Mouse (Mus musculus) limb, embryonic 14.5 days (tissue): ENCODE measurements around the gene Tecrl. TPM values are rescaled to one million over a fixed set of nuclear protein-coding genes. Genes with fewer than 3 reads are reported as not detected.

ENCODE experiments used
- ATAC-seq: fragments of 200-750 bp; cut with Nextera tagmentation; 2 replicates; pipeline ENCODE4 v1.8.0; 2017; ENCODE audit warnings: low read depth, moderate number of reproducible peaks, moderate TSS enrichment; ENCODE audit not compliant: low FRiP score
- DNase-seq: peaks from one replicate; pipeline ENCODE4 v3.0.0-alpha.2; 2015; ENCODE audit warnings: low spot score
- H3K27ac ChIP-seq: fragments of 300-500 bp; sonication (generic); replicated peaks from 2 replicates; pipeline ENCODE4 v1.5.1; 2014; ENCODE audit warnings: low read depth, mild to moderate bottlenecking, low read length, moderate library complexity, mixed read lengths
- H3K27me3 ChIP-seq: fragments of 300-500 bp; sonication (generic); 2 replicates; pipeline ENCODE4 v1.6.1; 2014; ENCODE audit warnings: low read length, mixed read lengths; ENCODE audit not compliant: control insufficient read depth, insufficient read depth
- H3K36me3 ChIP-seq: fragments of 300-500 bp; sonication (generic); 2 replicates; pipeline ENCODE4 v1.6.1; 2014; ENCODE audit warnings: mild to moderate bottlenecking, low read length, moderate library complexity, mixed read lengths; ENCODE audit not compliant: control insufficient read depth, insufficient read depth
- H3K4me1 ChIP-seq: fragments of 300-500 bp; sonication (generic); 2 replicates; pipeline ENCODE4 v1.6.1; 2014; ENCODE audit warnings: antibody characterized with exemption, low read length, mixed read lengths; ENCODE audit not compliant: control insufficient read depth, insufficient read depth
- H3K4me2 ChIP-seq: fragments of 300-500 bp; sonication (generic); replicated peaks from 2 replicates; pipeline ENCODE4 v1.6.1; 2014; ENCODE audit warnings: low read depth, mild to moderate bottlenecking, low read length, moderate library complexity; ENCODE audit not compliant: severe bottlenecking
- H3K4me3 ChIP-seq: fragments of 300-500 bp; sonication (generic); replicated peaks from 2 replicates; pipeline ENCODE4 v1.5.1; 2014; ENCODE audit warnings: low read length
- H3K9ac ChIP-seq: fragments of 300-500 bp; sonication (generic); 2 replicates; pipeline ENCODE4 v1.6.1; 2014; ENCODE audit warnings: mild to moderate bottlenecking, low read depth, low read length, moderate library complexity; ENCODE audit not compliant: severe bottlenecking
- H3K9me3 ChIP-seq: fragments of 300-500 bp; sonication (generic); 2 replicates; pipeline ENCODE4 v1.6.1; 2016; ENCODE audit warnings: low read length; ENCODE audit not compliant: control insufficient read depth
- POLR2A ChIP-seq: fragments of 200-500 bp; IDR thresholded peaks from 2 replicates; pipeline ENCODE4 v1.8.0; 2012; ENCODE audit warnings: inconsistent platforms, mild to moderate bottlenecking, moderate library complexity, borderline replicate concordance; ENCODE audit not compliant: insufficient read depth, insufficient read length; ENCODE audit errors: extremely low read depth
- WGBS: fragments of 180-500 bp; shearing (Covaris S2); extraction: QIAGEN DNeasy Blood & Tissue Kit; methylation state at CpG from one replicate; pipeline ENCODE4 v1.1.7; 2014; 5-methylcytosine and 5-hydroxymethylcytosine counted together
- polyA plus RNA-seq, 2 experiments: library from polyadenylated mRNA; depleted of rRNA in 1 of 2; stranded (reverse) in 1 of 2; unstranded in 1 of 2; fragments of >200 nt; fragmentation: Nextera tagmentation in 1 of 2; extraction: Ambion mirVana in 1 of 2; gene quantifications; 2 replicates each; pipeline versions ENCODE4 v1.2.1 to v1.2.3; 2012 to 2014

Tecrl gene
- polyA plus RNA-seq, 2 experiments = 2.1 to 4.0 TPM

DNA sequence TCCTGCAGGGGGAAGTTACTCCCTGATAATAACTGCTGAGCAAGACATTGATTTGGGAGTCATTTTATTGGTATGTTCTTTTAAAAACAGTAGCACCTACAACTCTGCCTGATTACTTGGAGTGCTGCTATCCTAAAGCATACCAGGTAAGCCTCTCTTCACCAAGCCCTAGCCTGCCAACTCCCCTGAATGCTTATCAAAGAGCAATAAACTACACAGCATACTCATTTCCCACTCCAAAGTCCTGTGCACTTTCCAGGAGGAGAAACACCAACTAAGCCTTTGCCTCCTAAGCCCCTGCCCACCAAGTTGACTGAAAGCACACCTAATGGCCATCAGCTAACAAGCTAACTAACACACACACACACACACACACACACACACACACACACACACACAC, 94.9 kb downstream of the Tecrl start:
- Histone ChIP-seq H3K27me3 (no peaks in the 10 kb centered on the region), H3K9ac (no peak overlapping the region), H3K4me2 (no peak overlapping the region), H3K9me3 (no peaks in the 10 kb centered on the region), H3K36me3 (no peaks in the 10 kb centered on the region), H3K27ac (no peak overlapping the region), H3K4me3 (no peak overlapping the region), H3K4me1 (no peaks in the 10 kb centered on the region)
- no peak for TF ChIP-seq POLR2A
- no peak for ATAC-seq
- DNase-seq = no peak

DNA sequence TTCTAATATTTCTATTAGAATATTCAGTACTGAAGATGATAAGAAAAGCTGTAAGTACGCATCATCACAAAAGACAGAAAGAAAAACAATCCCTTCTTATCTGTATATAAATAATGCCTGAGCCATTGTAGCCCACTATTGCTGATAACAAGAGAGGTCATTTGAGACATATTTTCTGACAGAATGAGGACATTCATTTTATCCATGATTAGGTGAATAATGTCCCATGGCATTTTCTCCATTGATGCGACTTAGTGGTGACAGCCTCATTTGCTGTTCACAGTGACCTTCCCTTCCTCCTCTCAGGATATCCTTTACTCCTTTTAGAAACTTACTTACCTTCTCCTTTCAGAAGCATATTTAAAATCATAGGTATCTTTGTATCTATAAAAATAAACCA, 100.9 kb downstream of the Tecrl start:
- ATAC-seq (no peak), DNase-seq (no peak)
- no peaks in the 10 kb centered on the region for H3K4me1 ChIP-seq
- H3K4me2 ChIP-seq = no peak overlapping the region
- TF ChIP-seq POLR2A = no peak
- H3K27me3 ChIP-seq = no peaks in the 10 kb centered on the region
- no peaks in the 10 kb centered on the region for H3K9me3 ChIP-seq
- no peaks in the 10 kb centered on the region for H3K36me3 ChIP-seq
- 83% methylated on average over 2 of the region's 2 CpGs for WGBS
- no peak overlapping the region for H3K9ac ChIP-seq
- H3K4me3 ChIP-seq = no peak overlapping the region
- H3K27ac ChIP-seq = no peak overlapping the region

DNA sequence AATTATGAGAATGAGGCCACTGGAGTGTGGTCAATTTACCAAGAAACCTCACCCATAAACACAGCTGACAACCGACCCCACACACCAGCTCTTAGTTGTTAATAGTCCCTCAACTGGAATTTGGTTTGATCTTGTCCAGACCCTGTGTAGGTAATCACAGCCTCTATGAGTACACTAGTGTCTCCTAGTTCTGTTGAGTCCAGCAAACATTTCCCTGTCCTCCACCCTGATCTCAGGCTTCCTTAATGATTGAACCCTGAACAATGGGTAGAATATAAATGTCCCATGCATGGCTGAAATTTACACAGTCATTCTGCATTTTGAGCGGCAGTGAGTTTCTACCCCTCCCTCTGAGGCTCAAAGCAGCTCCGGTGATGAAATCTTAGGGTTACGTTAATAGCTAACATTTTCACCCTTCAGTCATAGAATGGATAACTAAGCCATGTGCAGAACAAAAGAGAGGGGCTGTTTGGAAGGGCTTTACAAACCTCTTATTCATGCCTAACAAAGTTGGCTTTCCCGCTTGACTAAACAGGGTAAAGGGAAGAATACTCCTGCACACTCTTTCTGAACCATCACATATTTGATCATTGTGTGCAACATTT, 116.0 kb downstream of the Tecrl start:
- 70% methylated on average over 5 of the region's 5 CpGs for WGBS
- Histone ChIP-seq H3K9me3 (no peaks in the 10 kb centered on the region), H3K4me1 (no peaks in the 10 kb centered on the region), H3K36me3 (no peaks in the 10 kb centered on the region), H3K4me2 (no peak overlapping the region), H3K9ac (no peak overlapping the region), H3K4me3 (no peak overlapping the region), H3K27ac (no peak overlapping the region), H3K27me3 (no peaks in the 10 kb centered on the region)
- DNase-seq (no peak), ATAC-seq (no peak)
- TF ChIP-seq POLR2A = no peak
